Mouse (Mus musculus): Measurements from ENCODE around the gene Bud31.
"Not testable (repeated sequence)": the region's sequence is repeated elsewhere in the genome, so short reads cannot be mapped to it uniquely, and the experiment has no call there.

The Bud31 gene

DNA sequence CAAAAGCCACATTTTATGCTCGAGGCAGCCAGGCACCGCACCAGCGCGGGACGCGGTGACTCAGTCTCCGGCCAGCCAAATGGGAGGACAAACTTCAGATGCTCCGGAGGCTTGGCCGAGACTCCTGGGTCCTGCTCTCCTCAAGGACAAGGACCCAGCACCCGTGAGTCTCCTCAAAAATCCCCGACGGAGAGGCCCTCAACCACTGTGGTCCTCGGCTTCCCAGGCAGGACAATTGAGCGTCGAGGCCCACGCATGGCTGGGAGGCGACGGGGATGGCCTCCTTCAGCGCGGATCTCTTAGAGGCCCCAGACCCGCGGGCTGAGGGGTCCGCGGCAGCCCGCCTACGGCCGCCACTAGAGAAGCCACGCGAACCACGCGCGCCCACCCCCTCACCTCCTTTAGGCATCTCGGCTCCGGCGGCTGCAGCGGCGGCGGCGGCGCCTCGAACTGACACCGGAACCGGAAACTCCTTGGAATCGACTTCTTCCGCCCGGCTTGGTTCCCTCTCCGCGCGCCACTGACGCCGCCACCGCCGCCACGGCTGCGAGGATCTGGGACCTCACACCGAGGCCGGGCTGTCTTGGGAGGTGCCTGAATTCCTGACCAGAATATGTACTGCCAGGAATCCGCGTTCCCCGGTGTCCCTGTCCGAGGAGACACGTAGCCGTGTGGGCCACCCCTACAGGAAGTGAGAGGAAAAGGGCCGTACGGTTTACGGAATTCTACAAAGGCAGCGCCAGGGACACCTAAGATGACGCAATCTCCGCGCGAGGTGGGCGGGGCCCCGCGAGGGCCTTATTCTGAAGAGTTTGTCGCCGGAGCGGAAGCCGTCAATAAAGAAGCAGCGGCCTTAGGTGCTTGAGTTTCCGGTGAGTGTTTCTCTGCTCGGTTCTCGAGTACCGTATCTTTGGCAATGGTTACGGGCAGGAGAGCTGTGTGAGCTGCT is at the start of gene Bud31, which contains the start of gene Pdap1:
Gene Bud31, plus strand, starts transcription at position 792 of the 949 bp plus-strand sequence.
Gene Pdap1, minus strand, starts transcription at position 668 of the 949 bp plus-strand sequence.
- in situ Hi-C loops (cut with MboI; ENCODE audit: low pct_unique_long_range_greater_than_20kb in 1 of 2, low sequenced_read_pairs in 2 of 2, unreplicated experiment in 1 of 2) = no loop called here

- in situ Hi-C loops (cut with MboI; ENCODE audit: low pct_unique_long_range_greater_than_20kb in 1 of 2, low sequenced_read_pairs in 2 of 2, unreplicated experiment in 1 of 2) = no loop called here
These were observed 44.0 kb upstream of the Bud31 start for GRCm38 (mm10) chr5:145096195-145096594.

GRCm38 (mm10) chr5:145098340-145098821 is 41.8 kb upstream of the Bud31 start:
- in situ Hi-C loops (cut with MboI; ENCODE audit: low pct_unique_long_range_greater_than_20kb in 1 of 2, low sequenced_read_pairs in 2 of 2, unreplicated experiment in 1 of 2) = no loop called here

GRCm38 (mm10) chr5:145100960-145101359 is 39.2 kb upstream of the Bud31 start:
- in situ Hi-C loops (cut with MboI; ENCODE audit: low pct_unique_long_range_greater_than_20kb in 1 of 2, low sequenced_read_pairs in 2 of 2, unreplicated experiment in 1 of 2) = no loop called here

DNA sequence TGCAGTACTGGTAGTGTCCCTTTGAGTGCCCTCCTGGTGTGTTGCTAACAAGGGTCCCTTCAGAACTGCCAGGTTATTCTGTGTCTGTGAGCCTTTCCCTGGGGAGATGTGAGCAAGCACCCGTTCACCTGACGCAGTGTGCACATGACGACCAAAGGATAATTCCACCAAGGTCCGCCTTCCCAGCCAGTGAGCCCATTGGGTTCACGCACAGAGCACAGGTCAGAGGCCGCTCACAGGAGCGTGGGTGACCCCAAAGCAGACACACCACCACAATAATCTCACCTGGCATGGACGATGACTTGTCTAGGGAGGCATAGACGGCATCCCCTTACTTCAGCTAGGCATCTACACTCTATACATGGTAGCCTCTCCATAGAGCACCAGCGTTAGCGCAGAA is 38.7 kb upstream of the Bud31 start:
- in situ Hi-C loops (cut with MboI; ENCODE audit: low pct_unique_long_range_greater_than_20kb in 1 of 2, low sequenced_read_pairs in 2 of 2, unreplicated experiment in 1 of 2) = not testable (repeated sequence)

- in situ Hi-C loops (cut with MboI; ENCODE audit: low pct_unique_long_range_greater_than_20kb in 1 of 2, low sequenced_read_pairs in 2 of 2, unreplicated experiment in 1 of 2) = no loop called here
These were observed 37.5 kb upstream of the Bud31 start for GRCm38 (mm10) chr5:145102706-145103105.

- in situ Hi-C loops (cut with MboI; ENCODE audit: low pct_unique_long_range_greater_than_20kb in 1 of 2, low sequenced_read_pairs in 2 of 2, unreplicated experiment in 1 of 2) = no loop called here
These were observed 35.8 kb upstream of the Bud31 start for GRCm38 (mm10) chr5:145104328-145104727.

DNA sequence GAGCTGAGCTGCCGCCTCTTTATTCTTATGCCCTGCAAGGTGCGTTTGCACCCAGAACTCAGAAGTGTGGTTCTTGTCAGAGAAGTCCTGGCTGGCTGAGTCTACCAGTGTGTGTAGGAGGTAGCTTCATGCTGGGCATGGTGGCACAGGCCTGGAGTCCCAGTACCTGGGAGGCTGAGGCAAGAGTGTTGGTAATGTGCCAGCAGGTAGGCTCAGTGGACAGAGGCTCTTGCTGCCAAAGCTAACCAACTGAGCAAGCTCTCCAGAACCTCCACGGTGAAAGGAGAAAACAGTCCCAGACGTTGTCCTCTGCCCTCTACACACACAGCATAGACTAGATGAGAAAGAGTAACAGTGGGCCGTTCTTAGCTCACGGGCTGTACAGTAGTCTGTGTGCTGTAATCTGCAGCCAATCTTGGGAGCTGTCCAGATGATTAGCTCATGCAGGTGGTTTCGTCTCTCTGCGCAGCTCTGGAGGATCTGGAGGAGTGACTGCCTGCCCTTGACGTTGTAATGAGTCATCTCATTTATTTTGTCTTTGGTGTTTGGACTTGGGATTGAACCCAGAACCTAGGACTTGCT is 34.4 kb upstream of the Bud31 start:
- in situ Hi-C loops (cut with MboI; ENCODE audit: low pct_unique_long_range_greater_than_20kb in 1 of 2, low sequenced_read_pairs in 2 of 2, unreplicated experiment in 1 of 2) = no loop called here

- in situ Hi-C loops (cut with MboI; ENCODE audit: low pct_unique_long_range_greater_than_20kb in 1 of 2, low sequenced_read_pairs in 2 of 2, unreplicated experiment in 1 of 2) = no loop called here
These were observed 29.8 kb upstream of the Bud31 start for GRCm38 (mm10) chr5:145110401-145110800.

DNA sequence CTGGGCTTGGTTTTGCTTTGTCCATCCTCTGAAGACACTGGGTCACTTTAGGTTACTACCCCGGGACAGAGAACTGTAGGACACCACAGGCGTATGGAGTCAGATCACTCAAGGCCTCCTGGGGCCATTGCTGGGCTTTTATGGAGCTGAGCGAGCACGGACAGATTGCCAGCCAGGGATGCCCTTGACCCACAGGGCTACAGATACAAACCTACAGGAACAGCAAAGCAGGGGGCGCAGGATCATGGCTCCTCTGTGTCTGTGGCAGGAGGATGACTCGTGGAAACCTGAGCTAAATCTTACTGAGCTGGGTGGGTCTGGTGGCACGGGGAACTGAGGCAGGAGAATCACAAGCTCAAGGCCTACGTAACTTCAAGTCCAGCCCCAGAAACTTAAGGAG is 27.6 kb upstream of the Bud31 start:
- in situ Hi-C loops (cut with MboI; ENCODE audit: low pct_unique_long_range_greater_than_20kb in 1 of 2, low sequenced_read_pairs in 2 of 2, unreplicated experiment in 1 of 2) = no loop called here

DNA sequence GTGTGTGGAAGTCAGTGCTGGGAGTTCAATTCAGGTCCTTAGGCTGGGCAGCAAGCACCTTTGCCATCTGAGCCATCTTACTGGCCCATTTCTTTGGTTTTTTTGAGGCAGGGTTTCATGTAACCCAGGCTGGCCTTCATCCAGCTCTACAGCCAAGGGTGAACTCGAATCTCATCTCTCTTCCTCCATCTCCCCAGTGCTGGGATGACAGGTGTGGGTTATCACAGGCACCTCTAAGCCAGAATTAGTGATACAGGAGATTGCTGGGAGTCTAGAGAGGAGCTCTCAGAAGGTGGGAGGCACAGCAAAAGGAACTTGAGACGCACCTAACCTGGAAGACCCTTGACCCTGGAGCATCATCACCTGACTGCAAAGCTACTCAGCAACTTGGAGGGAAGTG is 26.7 kb upstream of the Bud31 start:
- in situ Hi-C loops (cut with MboI; ENCODE audit: low pct_unique_long_range_greater_than_20kb in 1 of 2, low sequenced_read_pairs in 2 of 2, unreplicated experiment in 1 of 2) = no loop called here

DNA sequence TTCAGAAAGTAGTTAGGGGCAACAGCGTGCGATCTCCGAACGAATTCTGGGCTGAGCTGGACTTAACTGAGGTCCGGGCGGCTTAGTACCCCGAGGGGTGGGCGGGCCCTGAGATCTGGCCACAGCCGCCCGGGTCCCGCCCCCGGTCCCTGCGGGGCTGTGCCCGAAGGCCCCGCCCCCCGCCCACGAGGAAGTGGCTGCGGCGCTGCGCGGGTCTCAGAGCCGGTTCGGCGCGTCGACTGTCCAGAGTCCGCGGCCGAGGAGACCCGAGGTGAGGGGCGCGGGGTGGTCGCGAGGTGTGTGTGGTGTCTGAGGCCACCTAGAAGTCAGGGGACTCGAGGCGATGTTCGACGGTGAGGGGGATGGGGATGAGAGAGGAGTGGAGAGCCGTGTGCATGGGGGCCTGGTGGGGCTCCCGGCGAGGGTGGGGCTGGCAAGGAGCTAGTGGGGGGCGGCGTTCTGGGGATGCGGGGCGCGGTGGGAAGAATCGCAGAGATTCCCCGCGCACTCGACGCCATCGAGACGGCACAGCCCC is 26.0 kb upstream of the Bud31 start, which contains the start of gene Arpc1b:
Gene Arpc1b, plus strand, starts transcription at position 145 of the 535 bp plus-strand sequence.
- in situ Hi-C loops (cut with MboI; ENCODE audit: low pct_unique_long_range_greater_than_20kb in 1 of 2, low sequenced_read_pairs in 2 of 2, unreplicated experiment in 1 of 2) = no loop called here

DNA sequence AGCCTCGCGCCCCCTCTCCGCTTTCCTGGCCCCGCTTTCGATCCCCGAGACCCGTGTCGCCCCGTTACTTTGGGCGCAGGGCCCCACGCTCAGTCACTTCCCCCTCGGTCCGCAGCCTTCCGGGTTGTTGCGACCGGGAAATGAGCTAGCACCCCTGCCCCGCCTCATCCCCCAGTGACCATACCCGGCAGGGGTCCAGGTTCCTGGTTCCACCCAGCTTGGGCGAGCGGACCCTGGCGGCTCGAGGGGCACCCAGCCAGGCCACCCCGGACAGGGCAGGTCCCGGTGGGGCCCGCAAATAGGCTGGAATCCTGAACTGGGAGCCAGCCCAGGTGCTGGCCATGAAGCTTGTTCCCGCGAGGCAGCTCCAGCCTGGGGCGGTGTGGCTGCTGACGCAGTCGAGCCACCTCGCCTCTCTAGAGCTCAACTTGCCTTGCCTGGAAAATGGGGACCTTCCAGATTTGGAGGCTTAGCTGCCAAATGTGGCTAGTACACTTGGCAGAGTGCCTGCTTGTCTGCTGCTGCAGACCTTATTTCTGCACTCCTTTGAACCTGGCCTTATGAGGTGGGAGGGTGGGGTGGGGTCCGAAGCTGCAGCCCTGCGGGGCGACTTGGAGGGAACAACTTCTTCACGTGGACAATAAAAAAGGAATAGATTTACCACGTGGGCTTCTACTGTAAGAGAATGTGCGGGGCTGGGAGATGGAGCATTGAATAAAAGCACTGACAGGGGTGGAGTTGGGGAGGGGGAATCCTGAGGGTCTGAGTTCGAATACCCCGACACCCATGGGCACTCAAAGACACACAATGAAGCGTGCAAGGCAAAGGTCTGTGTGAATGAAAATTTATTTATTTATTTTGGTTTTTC is 25.3 kb upstream of the Bud31 start:
- in situ Hi-C loops (cut with MboI; ENCODE audit: low pct_unique_long_range_greater_than_20kb in 1 of 2, low sequenced_read_pairs in 2 of 2, unreplicated experiment in 1 of 2) = no loop called here

DNA sequence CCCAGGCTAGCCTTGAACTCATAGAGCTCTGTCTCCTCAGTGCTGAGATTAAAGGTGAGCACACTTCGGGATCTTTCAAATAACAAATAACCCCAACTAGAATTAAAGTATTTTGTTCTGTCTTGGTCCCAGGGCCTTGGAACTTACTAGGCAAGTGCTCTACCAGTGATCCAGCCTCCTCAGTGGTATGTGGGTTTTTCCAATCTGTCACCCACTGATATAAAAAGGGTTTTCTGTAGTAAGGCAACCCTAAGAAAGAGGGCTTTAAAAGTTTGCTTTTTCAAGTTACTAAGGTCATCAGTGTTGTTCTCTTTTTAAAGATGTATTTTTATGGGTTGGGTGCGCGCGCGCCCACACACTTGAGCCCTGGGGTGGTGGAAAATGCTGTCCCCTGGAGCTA is 24.4 kb upstream of the Bud31 start:
- in situ Hi-C loops (cut with MboI; ENCODE audit: low pct_unique_long_range_greater_than_20kb in 1 of 2, low sequenced_read_pairs in 2 of 2, unreplicated experiment in 1 of 2) = no loop called here

DNA sequence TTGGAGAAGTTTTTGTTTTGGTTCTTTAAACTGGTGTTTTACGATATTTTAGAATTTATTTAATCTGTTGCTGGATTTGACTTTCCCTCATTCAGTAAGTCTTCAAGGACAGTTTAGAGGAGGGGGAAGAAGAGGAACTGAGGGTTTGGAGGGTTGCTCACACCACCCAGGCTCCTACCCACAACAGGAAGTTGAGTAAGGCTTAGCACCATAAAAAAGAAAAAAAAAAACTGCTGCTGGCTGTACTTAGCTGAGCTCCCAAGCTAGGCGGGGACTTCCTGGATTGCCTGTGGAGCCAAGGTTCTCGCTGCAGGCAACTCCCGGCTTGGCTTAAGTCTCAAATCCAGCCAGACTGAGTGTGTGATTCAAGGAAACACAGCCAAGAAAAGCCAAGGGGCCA is 23.8 kb upstream of the Bud31 start:
- in situ Hi-C loops (cut with MboI; ENCODE audit: low pct_unique_long_range_greater_than_20kb in 1 of 2, low sequenced_read_pairs in 2 of 2, unreplicated experiment in 1 of 2) = no loop called here

GRCm38 (mm10) chr5:145116916-145117315 is 23.2 kb upstream of the Bud31 start:
- in situ Hi-C loops (cut with MboI; ENCODE audit: low pct_unique_long_range_greater_than_20kb in 1 of 2, low sequenced_read_pairs in 2 of 2, unreplicated experiment in 1 of 2) = no loop called here

DNA sequence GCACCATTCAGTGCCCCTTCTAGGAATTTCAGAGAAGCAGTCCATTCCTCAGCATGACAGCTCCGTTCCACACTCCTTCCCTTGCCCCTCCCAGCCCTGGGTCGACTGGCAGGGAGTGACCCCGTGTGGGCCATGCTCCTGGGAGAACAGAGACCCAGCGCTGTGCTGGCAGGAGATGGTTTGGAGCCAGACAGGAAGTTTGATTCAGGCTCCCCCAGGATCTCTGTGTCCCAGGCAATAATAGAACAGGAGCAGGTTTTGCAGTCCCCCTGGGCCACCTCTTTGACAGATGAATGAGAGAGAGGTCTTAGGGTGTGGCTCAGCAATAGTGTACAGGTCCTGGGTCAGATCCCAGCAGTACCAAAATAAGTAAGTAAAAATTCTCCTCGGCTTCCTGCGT is 22.2 kb upstream of the Bud31 start:
- in situ Hi-C loops (cut with MboI; ENCODE audit: low pct_unique_long_range_greater_than_20kb in 1 of 2, low sequenced_read_pairs in 2 of 2, unreplicated experiment in 1 of 2) = no loop called here

GRCm38 (mm10) chr5:145118461-145118860 is 21.7 kb upstream of the Bud31 start:
- in situ Hi-C loops (cut with MboI; ENCODE audit: low pct_unique_long_range_greater_than_20kb in 1 of 2, low sequenced_read_pairs in 2 of 2, unreplicated experiment in 1 of 2) = no loop called here
